Mouse (Mus musculus) ES-CJ7 (cell line): Measurements from ENCODE around the gene Nhlh2.

Source experiments
- DNase-seq: peaks from one replicate; pipeline ENCODE4 v3.0.0; 2011; ENCODE audit warnings: low read depth, low spot score

Nhlh2 gene

DNA sequence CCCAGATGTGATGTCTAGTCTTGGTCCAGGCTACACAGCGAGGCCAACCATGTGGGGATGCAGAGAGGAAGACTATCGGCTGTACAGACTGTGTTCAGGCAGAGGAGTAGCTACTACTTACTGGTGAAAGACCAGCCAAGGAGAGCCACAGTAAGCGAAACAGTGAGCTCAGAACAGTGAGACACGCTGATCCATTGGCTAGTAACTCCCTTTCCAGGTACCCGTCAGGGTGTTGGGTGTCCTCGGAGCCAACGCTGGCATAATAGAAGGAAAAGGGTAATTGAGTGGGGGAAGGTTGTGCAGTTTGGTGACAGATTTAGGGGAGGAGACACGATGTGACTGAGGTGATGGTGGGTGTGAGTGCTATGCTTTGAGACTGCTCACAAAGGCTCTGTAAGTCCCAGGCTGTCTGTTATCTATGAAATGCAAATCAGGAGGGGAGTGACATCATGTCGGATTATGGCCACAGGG is 15.1 kb downstream of the Nhlh2 start:
- DNase-seq, result no peak

DNA sequence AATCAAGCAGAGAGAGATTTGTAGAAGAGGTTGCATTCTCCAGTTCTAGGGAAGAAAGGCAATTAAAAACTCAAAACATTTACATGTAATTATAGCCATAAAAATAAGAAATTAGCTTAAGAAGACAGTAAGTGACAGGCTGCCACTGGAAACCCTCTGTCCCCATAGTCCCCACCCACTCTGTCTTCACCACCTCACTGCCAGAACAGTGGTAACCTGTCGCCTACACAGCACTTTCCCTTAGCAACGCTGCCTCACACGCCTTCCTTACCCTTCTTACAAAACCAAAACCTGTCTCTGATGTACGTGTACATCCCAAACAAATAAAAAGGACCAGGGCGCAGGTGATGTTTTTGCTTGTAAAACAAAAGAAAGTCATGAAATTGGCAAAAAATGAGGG is 15.8 kb downstream of the Nhlh2 start:
- DNase-seq, result no peak

DNA sequence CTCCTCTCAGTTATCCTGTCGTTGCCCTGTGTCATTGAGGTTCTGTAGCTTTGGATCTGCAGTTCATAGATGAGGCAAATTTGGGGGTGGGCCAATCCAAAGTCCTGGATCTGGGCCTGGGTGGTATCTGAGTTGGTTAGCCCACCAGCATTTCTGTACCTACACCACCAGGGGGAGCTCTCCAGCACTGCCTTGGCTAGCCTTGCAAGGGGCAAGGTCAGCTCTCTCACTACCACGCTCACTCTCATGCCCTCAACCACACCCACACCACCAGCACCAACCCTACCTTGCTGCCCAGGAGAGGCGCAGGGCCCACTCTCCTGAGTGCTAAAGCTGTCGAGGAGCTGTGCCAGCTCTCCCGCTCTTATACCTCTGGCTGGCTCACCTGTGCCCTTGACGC is 18.0 kb downstream of the Nhlh2 start:
- peak; percentile 70 for DNase-seq

DNA sequence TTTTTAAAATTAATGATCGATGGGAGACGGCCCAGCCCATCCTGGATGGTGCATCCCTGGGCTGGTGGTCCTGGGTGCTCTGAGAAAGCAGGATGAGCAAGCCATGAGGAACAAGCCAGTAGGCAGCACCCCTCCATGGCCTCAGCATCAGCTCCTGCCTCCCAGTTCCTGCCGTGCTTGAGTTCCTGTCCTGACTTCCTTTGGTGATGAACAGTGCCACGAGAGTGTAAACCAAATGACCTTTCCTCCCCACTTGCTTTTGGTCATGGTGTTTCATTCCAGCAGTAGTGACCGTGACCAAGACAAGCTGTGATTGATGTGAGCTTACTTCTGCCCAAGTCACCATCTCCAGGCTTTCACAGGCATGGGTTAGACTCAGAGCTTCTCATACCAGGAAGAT is 27.9 kb downstream of the Nhlh2 start:
- DNase-seq, result no peak

DNA sequence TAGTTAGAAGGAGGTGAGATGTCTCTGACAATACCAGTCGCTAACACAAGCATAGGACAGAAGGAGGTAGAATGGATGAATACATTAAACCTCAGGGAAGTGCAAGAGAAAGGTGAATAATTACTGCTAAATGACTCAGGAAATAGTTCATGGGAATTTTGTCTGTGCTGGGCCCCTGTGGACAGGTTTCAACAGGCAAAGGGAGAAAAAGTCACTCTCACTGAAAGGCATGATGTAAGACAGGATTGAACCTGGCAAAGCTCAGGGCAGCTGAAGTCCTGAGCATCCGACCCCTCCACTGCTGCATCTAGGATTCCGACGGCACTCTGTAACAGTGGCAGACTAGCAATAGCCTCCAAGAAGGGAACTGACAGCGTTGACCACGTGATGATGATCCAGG is 28.7 kb downstream of the Nhlh2 start:
- no peak for DNase-seq

DNA sequence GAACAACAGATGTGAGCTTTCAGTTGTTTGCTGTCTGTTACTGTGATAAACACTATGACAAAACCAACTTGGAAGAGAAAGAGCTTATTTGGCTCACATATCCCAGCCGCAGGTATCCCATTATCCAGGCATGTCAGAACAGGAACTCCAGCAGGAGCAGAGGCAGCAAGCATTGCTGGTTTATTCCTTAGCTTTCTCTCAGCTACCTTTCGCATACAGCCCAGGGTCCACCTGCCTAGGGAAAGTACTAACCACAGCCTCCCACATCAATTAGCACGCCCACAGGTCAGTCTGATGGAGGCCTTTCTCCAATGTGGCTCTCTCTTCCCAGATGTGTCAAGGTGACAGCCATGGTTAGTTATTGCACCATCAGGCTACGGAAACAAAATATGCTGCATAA is 31.8 kb downstream of the Nhlh2 start:
- DNase-seq, result no peak

DNA sequence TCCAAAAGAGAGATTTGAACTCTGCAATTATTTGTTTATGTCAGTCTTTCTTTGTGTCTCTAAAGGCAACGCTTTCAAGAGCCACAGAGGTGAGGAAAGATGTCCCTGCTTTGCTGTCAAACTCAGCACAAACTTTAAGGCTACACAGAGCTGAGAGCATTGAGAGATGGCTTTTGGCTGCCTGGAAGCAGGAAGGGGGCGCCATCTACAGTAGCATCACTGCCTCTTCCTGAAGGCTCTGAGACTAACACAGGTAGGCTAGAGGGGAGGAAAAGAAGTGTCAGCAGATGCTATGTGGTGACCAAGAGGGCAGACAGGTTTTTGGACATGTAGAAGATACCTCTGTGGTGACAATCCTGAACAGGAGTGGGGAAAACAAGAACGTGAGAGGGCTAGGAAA is 35.2 kb downstream of the Nhlh2 start:
- DNase-seq, result peak; percentile 27

DNA sequence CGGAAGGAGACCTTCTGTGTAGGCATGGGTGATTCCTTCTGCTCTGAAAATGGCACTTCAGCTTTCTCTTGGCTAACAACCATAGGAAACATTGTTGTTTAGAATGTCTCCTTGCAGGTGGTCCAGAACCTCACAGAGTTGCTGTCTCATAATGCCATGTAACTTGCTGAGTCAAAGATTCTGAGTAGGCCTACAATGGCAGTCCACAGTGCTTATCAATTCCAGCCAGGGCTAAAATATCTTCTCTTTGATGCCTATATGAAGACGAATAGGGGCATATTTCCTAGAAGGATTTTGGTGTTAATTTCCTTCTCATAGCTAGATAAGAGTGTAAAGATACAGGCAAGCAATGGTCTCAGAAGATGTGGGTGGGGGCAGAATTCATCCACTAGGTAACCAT is 37.7 kb downstream of the Nhlh2 start:
- DNase-seq, result no peak

DNA sequence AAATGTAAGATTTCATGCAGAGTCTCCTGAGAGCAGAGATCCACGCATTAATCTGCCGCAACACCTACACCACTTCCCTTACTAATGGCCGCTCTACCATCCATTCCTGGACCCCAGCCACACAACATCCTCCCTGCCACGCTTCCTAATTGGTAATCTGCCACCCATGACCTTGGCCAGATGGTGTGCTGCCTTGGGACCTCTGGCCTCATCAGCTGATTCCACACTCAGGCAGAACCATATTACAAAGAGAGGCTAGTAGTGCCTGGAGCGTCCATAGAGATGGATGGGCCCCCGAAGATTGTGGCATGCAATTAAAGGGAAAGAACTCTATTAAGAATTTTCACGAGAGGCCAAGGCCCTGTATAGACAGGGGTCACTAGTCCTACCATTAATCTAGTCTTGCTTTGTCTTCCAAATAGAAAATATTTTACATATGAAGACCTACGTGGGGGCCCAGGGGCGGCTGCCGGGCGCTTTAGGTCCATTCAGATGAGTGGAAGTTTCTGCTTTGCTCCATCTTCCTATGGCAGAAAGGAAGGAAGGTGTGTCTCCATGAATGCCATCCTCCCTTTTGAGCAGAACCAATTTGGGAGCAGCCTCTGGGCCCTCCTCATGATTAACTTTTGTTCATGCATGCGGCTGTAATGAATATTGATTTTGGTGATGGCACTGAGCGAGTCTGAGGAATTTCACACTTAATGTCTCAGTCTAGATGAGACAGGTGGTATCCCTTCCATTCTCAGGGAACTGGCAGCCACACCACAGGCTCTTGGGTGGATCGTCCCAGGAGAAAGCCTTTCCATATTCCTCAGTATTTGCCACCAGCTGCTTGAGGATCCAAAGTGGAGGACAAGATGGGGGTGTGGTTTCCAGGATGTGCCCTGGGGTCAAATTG is 39.6 kb downstream of the Nhlh2 start:
- peak; percentile 41 for DNase-seq

DNA sequence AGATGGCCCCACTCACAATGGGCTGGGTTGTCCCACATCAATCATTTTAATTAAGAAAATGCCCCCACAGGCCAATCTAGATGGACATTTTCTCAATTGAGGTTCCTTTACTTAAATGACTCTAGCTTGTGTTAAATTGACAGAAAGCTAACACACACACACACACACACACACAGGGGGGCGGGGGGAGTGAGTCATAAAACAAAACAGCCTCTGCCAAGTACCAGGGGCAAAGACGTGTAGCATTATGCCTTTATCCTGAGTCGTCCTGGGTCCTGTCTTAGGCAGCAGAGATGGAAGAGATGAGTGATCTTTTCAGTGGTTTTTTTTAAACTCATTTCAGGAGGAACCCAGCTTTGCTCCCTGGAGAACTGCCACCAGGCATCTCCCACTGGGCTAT is 42.2 kb downstream of the Nhlh2 start:
- no peak for DNase-seq

DNA sequence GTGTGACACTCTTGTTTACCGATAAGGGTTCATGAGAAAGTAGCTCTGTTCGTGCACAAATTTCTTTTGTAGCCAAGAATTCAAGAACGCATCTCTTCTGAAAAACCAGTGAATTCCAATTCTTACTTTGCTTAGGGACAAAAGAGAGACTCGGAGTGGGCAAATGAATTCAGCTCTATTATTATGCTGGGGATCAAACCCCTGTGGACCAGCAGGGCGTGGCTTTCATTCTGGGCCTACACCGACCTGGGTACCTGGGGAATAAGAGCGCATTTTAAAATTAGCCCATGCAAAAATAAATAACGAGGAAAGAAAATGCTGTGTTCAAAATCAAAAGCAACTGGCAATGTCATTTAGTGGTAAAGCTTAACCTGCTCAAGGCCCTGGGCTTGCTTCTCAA is 43.4 kb downstream of the Nhlh2 start:
- peak; percentile 28 for DNase-seq

DNA sequence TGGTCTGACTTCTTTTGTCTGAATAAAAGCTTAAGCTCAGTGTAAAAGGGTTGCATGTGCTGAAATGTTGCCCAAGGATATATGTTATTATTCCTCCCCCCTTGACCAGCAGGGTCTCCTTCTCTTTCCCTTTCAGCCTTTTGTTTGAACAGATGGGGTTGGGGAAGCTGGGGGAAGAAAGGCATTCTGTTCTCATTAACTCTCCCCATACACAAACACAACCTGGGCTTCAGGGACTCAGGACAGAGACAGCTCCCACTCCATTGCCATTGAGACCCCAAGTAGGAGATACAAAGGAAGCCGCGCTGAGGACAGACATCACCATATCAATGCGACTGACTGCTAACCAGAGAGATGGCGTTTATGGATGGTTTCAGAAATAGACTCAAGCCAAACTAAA is 46.0 kb downstream of the Nhlh2 start:
- DNase-seq, result peak; percentile 11

DNA sequence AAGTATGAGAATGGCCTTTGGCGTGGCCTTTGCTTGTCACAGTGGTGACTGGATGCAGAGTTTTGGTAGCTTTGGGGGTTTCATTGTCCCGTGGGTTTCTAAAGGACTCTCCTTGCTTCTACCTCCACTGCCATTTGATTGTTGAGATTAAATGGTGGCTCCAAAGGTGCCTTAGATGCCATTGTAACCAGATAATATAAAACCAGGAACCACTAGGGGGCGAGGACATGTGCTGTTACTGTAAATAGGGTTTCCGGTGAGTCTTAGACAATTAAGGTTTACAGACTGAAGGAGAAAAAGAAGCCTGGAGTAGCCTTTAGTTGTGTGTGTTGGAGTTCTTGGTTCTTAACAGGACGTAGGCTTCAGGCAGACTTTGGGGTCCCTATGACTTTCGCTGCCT is 50.2 kb downstream of the Nhlh2 start:
- peak; percentile 68 for DNase-seq

DNA sequence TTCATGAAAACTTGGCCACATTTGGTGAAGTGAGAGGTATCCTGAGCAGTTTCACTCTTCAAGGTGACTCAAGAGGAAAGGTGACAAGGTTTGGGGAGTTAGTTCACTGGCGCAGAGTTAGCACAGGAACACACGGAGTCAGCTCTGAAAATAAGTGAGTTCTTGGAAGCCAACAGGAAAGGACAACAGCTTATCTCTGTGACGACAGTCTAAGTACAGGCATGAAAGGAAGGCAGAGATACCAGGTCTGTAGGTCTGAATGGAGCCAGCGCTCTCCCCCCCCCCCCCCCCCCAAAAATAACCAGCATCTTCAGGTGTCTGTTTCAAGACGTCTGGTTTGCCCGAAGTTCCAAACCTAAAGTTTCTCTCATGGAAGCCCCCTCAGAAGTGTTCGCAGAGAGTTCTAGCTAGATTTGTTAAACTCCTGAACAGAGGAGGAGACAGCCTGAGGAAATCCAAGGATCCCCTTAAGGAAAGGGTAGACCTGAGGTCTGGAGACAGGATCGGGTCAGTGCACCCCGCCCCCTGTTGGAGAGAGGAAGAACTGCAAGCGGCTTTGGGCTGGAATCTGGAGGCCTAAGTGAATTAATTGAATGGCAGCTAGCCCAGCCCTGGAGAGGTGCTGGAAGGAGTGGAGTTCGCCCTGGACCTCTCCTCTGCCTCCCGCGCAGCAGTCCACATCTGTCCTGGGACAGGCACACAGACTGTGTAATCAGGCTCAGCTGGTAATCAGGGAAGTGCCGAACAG is 52.2 kb downstream of the Nhlh2 start:
- DNase-seq, result peak; percentile 85

DNA sequence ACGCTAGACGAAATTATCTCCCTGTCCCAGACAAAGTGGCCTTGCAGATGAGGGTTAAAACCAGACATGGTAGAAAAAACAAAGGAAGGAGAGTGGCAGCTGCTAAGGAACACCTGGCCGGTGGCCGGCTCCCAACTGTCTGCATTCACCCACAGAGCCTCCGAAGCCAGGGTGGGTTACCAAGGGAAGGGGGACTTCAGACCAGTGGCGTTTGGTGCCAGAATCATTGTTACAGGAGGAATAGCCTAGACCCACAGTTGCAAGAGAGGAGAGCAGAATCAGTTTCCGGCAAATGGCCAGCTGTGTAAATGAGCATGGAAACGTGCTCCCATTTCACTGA is 52.8 kb downstream of the Nhlh2 start:
- no peak for DNase-seq

DNA sequence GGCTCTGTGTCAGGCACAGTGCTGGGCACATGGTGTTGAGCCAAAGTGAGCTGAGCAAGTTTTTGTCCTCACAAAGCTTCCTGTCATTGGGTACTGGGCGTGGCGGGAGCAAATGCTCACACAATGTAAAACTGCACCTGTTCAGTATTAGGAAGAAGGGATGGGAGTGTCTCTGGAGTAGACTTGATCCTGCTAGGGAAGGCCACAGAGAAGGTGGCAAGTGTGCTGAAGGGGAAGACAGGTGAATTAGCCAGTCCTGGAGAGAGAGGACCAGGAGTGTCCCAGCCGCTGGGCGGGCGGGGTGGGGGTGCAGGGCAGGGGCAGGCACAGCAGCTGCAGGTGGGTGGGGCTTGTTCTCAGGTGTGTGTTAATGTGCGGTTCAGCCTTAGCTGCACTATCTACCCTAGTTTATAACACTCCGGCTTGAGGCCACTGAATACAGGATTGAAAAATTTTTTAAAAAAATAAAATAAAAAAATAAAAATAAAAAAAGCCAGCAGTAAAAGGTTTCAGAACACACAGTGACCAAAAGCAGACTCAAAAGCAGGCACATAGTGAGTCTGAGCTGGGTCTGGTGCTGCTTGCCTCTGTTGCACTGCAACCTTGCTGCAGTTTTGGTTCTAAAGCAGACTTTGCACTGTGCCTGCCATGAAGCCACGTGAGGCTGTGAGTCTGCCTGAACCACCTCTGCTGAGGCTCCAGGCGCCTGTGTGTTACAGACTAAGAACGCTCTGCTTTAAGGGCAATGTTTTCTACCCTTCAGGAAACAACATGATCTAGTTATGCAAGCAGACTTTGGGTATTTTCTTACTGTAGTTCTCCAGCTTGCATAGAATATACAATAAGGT is 53.6 kb downstream of the Nhlh2 start:
- peak; percentile 33 for DNase-seq

DNA sequence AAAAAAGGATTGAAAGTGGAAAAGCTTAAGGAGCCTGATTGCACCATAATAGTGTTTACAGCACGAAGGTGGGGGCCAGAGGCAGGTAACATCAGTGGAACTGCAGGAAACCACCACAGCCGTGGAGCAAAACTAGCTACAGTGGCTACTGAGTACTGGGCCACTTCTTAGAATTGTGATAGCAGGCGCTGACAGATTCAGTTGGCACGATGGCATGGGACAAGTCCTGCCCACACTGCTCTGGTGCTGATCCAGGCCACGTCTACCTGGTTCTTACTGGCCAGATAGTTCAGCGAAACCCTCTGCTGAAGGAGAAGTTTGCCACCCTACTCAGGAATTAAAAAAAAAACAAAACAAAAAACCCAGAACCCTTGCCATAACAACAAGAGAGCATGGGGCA is 54.7 kb downstream of the Nhlh2 start:
- no peak for DNase-seq
